Mouse (Mus musculus) B cell, adult (primary cell): Measurements from ENCODE around the gene Nodal. TPM values are rescaled to one million over a fixed set of nuclear protein-coding genes. Genes with fewer than 3 reads are reported as not detected.

Experiments used
- total RNA-seq: library from RNA; stranded (reverse); gene quantifications from 4 replicates; pipeline ENCODE4 v1.2.4, GENCODE M21; 2023; ENCODE audit not compliant: inconsistent age

Nodal gene
- total RNA-seq = not detected in 4 replicates

GRCm38 (mm10) chr10:61417672-61418071 is at the start of gene Nodal:
Gene Nodal (plus strand): TSS chr10:61417972.

GRCm38 (mm10) chr10:61383021-61383714 is 34.6 kb upstream of the Nodal start, which contains the start of gene Pald1:
Gene Pald1 (minus strand): TSS chr10:61383530.

GRCm38 (mm10) chr10:61452645-61453044 is 34.9 kb downstream of the Nodal start, which contains the start of gene Eif4ebp2:
Gene Eif4ebp2 (minus strand): TSS chr10:61452661.

Other genes starting within 250 kb of the Nodal start
- not detected in 4 replicates for gene Tbata, start 246.0 kb upstream of the Nodal start, total RNA-seq
- 0.12 to 0.32 TPM (median 0.28 TPM) in 4 replicates for gene Adamts14, start 144.5 kb upstream of the Nodal start, total RNA-seq
- 12.6 to 18.8 TPM (median 17.1 TPM) in 4 replicates for gene Prf1, start 120.1 kb upstream of the Nodal start, total RNA-seq
- gene Pald1, start 34.4 kb upstream of the Nodal start, total RNA-seq = 0.64 to 2.1 TPM (median 1.3 TPM) in 4 replicates
- gene Eif4ebp2, start 34.7 kb downstream of the Nodal start, total RNA-seq = 109 to 128 TPM (median 127 TPM) in 4 replicates
- 10.4 to 11.1 TPM (median 10.8 TPM) in 4 replicates for gene Lrrc20, start 57.8 kb downstream of the Nodal start, total RNA-seq
- not detected in 4 replicates for gene Npffr1, start 177.5 kb downstream of the Nodal start, total RNA-seq
- 17.2 to 26.2 TPM (median 20.9 TPM) in 4 replicates for gene Ppa1, start 230.6 kb downstream of the Nodal start, total RNA-seq